Mouse (Mus musculus): Measurements from ENCODE around the gene Donson. TPM values are rescaled to one million over a fixed set of nuclear protein-coding genes. Genes with fewer than 3 reads are reported as not detected.
A peak's percentile ranks its signal among the peaks of the same experiment; 100 is the strongest.
"Not testable (repeated sequence)": the region's sequence is repeated elsewhere in the genome, so short reads cannot be mapped to it uniquely, and the experiment has no call there.

Gene Donson
- polyA plus RNA-seq, 1 experiment from 2014 or later = 26.4 TPM

DNA sequence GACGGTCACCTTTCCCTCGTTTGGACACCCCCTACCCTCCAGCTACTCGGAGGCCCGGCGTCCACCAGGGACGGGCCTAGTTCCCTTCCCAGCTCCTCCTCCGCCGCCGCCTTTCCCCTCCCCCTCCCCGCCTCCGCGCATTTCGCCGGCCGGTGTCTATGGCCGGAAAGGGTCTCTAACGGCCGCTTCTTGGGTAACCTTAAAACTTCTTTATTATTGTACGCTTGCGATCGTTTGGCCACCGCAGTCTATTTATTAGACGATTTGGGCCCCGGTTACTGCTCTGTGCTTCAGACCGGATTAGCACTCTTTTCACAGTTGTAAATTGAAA lies 40.4 kb downstream of the Donson start:
- Histone ChIP-seq H3K36me3 (replicated peaks; ENCODE audit: control insufficient read depth, insufficient read depth) (peaks cover 22% of the 10 kb centered on the region), H3K4me3 (replicated peaks; ENCODE audit: low read length) (peak overlapping the region; percentile 65), H3K27me3 (ENCODE audit: control insufficient read depth, insufficient read depth, low read length) (no peaks in the 10 kb centered on the region), H3K9ac (peak overlapping the region; percentile 88), H3K27ac (peak overlapping the region; percentile 96), H3K4me1 (replicated peaks; ENCODE audit: control insufficient read depth, insufficient read depth, low read length) (peaks cover 15% of the 10 kb centered on the region), H3K4me2 (replicated peaks) (peak overlapping the region; percentile 60), H3K9me3 (ENCODE audit: control insufficient read depth, low read length) (no peaks in the 10 kb centered on the region)
- ATAC-seq (ENCODE audit: low FRiP score) (peak; percentile 37), DNase-seq (ENCODE audit: low spot score) (peak; percentile 65)
- under 1% methylated on average over 22 of the region's 25 CpGs for WGBS

DNA sequence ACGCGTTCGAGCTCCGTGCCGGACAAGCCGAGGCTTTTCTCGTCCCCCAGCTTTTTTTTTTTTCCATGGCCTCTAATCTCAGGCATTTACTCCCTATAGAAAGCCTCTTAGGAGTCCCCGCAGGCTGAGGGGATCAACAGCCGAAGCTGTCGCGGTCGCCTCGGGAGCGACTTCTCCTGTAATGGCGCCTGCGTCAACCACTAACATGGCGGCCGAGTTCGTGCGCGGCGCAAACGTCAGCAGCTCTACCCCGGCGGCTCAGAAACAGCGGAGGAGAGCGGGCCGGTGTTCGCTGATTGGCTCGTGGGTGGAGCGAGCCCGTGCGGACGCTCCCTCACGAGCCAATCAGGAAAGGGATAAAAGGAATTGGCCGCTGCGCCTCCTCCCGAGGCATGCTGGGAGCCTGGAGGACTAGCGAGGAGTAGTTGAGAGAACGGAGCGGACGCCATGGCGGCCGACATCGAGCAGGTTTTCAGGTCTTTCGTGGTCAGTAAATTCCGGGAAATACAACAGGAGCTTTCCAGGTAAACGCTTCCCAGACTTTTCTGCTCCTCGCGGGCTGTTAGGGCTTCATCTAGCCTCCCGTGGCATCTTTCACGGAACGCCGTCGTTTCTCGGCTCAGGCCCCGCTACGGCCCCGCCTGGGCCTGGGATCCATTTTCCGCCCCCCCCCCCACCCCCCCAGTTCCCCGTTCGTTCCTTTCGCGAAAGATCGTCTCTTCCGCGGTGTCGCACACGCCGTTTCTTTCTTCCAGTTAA lies 40.9 kb downstream of the Donson start, which contains the start of gene Son:
Son (plus strand) TSS at position 46 of the 759 bp plus-strand sequence.
- under 1% methylated on average over 70 of the region's 70 CpGs for WGBS
- H3K36me3 ChIP-seq (replicated peaks; ENCODE audit: control insufficient read depth, insufficient read depth) = peaks cover 26% of the 10 kb centered on the region
- peak within 1 kb of the TSS; percentile 65 for H3K4me3 ChIP-seq (replicated peaks; ENCODE audit: low read length)
- H3K9ac ChIP-seq = peak within 1 kb of the TSS; percentile 88
- no peaks in the 10 kb centered on the region for H3K27me3 ChIP-seq (ENCODE audit: control insufficient read depth, insufficient read depth, low read length)
- ATAC-seq (ENCODE audit: low FRiP score) (peak; percentile 96), DNase-seq (ENCODE audit: low spot score) (peak; percentile 96)
- H3K4me2 ChIP-seq (replicated peaks) = peak within 1 kb of the TSS; percentile 96
- H3K9me3 ChIP-seq (ENCODE audit: control insufficient read depth, low read length) = no peaks in the 10 kb centered on the region
- H3K27ac ChIP-seq = peak within 1 kb of the TSS; percentile 98
- H3K4me1 ChIP-seq (replicated peaks; ENCODE audit: control insufficient read depth, insufficient read depth, low read length) = peaks cover 15% of the 10 kb centered on the region

DNA sequence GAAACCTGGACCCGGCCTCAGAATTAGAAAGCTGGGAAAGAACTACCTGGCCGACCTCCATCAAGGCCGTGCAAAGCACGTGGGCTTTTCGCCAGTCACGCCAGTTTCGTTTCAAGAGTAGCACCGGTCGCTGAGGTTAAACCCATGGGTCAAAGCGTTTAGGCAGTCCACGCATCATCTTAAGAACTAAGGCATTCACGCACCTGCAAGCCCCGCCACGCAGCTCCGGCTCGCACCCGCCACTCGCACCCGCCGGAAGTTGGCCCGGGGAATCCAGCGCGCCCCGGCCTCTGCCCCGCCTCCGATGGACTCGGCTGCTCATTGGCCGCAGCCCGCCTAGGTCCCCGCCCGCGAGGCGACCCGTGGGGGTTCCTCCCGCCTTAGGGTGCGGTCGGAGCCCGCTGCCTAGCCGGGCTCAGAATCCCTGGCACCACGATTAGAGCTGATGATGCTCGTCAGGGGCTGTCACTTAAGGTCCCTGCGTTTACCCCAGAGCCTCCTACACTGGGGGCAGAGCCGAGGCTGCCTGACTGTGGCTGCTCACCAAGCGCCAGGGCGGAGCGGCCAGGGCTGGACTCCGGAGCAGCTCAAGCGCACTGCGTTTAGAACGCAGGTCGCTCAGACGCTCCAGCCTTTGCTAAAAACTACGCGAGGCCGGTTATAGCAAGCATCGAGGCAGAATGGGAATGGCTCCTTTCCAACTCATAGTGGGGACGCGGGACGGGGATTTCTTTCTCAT lies 41.7 kb downstream of the Donson start, which contains the start of gene Gart:
Gart (minus strand) TSS at position 272 of the 739 bp plus-strand sequence.
- peak within 1 kb of the TSS; percentile 65 for H3K4me3 ChIP-seq (replicated peaks; ENCODE audit: low read length)
- H3K36me3 ChIP-seq (replicated peaks; ENCODE audit: control insufficient read depth, insufficient read depth) = peaks cover 26% of the 10 kb centered on the region
- H3K4me1 ChIP-seq (replicated peaks; ENCODE audit: control insufficient read depth, insufficient read depth, low read length) = peaks cover 15% of the 10 kb centered on the region
- H3K9ac ChIP-seq = peak within 1 kb of the TSS; percentile 88
- peak within 1 kb of the TSS; percentile 98 for H3K27ac ChIP-seq
- H3K4me2 ChIP-seq (replicated peaks) = peak within 1 kb of the TSS; percentile 96
- ATAC-seq (ENCODE audit: low FRiP score) = peak; percentile 91
- H3K27me3 ChIP-seq (ENCODE audit: control insufficient read depth, insufficient read depth, low read length) = no peaks in the 10 kb centered on the region
- H3K9me3 ChIP-seq (ENCODE audit: control insufficient read depth, low read length) = no peaks in the 10 kb centered on the region
- DNase-seq (ENCODE audit: low spot score) = peak; percentile 84
- under 1% methylated on average over 59 of the region's 59 CpGs for WGBS

DNA sequence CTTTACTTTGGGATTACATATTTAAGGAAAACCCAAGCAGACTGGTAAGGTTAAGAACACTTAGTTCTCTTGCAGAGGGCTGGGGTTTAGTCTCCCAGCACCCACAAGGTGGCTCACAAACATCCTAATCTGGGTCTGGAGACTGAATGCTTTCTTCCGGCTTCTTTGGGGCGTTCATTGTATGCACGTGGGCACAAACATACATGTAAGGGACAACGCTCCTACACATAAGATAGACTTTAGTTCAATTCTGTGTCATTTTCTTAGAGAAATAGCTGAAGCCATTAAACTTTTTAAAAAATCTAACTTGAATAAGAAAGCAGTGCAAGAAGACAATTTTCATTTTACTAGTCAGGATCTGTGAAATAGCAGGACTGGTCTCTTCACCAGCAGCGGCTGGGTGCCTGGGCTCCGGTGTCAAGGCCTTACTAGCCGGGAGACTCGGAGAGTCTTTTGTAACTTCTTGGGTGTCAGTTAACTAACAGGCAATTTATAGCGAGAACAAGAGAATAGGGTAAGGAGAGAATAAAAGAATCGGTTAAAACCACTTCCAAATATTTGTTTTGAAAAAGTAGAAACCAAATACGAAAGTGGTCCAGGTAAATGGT lies 42.5 kb downstream of the Donson start:
- Histone ChIP-seq H3K27me3 (ENCODE audit: control insufficient read depth, insufficient read depth, low read length) (no peaks in the 10 kb centered on the region), H3K4me1 (replicated peaks; ENCODE audit: control insufficient read depth, insufficient read depth, low read length) (peaks cover 14% of the 10 kb centered on the region), H3K9me3 (ENCODE audit: control insufficient read depth, low read length) (no peaks in the 10 kb centered on the region), H3K4me3 (replicated peaks; ENCODE audit: low read length) (peak overlapping the region; percentile 65), H3K9ac (peak overlapping the region; percentile 88), H3K4me2 (replicated peaks) (peak overlapping the region; percentile 96), H3K27ac (peak overlapping the region; percentile 98), H3K36me3 (replicated peaks; ENCODE audit: control insufficient read depth, insufficient read depth) (peaks cover 28% of the 10 kb centered on the region)
- 3% methylated on average over 11 of the region's 11 CpGs for WGBS
- no peak for ATAC-seq (ENCODE audit: low FRiP score)
- no peak for DNase-seq (ENCODE audit: low spot score)

- H3K27me3 ChIP-seq (ENCODE audit: control insufficient read depth, insufficient read depth, low read length); H3K4me3 ChIP-seq (replicated peaks; ENCODE audit: low read length); H3K27ac ChIP-seq; H3K9ac ChIP-seq; H3K4me1 ChIP-seq (replicated peaks; ENCODE audit: control insufficient read depth, insufficient read depth, low read length); DNase-seq (ENCODE audit: low spot score); H3K4me2 ChIP-seq (replicated peaks); ATAC-seq (ENCODE audit: low FRiP score); H3K9me3 ChIP-seq (ENCODE audit: control insufficient read depth, low read length): not testable (repeated sequence)
- WGBS = no CpG with 5 or more reads among the region's 2 CpGs
- peaks cover 29% of the 10 kb centered on the region for H3K36me3 ChIP-seq (replicated peaks; ENCODE audit: control insufficient read depth, insufficient read depth)
Observed at GRCm38 (mm10) chr16:91645420-91645819, 43.1 kb downstream of the Donson start.

DNA sequence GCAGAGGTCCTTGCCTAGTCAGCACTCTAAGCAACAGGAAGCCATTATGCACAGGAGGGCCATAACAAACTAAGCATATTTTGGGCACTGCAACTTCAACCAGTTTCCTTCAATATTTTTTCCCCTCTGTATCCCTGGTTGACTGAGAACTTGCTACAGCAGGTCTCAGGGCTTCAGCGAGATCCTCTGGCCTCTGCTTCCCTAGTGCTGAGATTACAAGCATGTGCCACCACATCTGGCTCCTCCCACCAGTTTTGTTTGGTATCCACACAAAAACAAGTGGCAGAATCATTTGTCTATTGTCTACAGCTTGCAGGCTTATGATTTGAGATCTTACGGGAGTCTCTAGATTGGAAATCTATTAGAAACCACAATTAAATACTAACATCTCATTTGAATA lies 43.7 kb downstream of the Donson start:
- 84% methylated on average over 2 of the region's 2 CpGs for WGBS
- H3K9ac ChIP-seq = no peak overlapping the region
- H3K4me1 ChIP-seq (replicated peaks; ENCODE audit: control insufficient read depth, insufficient read depth, low read length) = peaks cover 7% of the 10 kb centered on the region
- H3K4me3 ChIP-seq (replicated peaks; ENCODE audit: low read length) = no peak overlapping the region
- H3K36me3 ChIP-seq (replicated peaks; ENCODE audit: control insufficient read depth, insufficient read depth) = peaks cover 35% of the 10 kb centered on the region
- DNase-seq (ENCODE audit: low spot score) (no peak), ATAC-seq (ENCODE audit: low FRiP score) (no peak)
- H3K4me2 ChIP-seq (replicated peaks) = no peak overlapping the region
- no peaks in the 10 kb centered on the region for H3K9me3 ChIP-seq (ENCODE audit: control insufficient read depth, low read length)
- no peaks in the 10 kb centered on the region for H3K27me3 ChIP-seq (ENCODE audit: control insufficient read depth, insufficient read depth, low read length)
- H3K27ac ChIP-seq = no peak overlapping the region

- no peaks in the 10 kb centered on the region for H3K4me1 ChIP-seq (replicated peaks; ENCODE audit: control insufficient read depth, insufficient read depth, low read length)
- H3K9me3 ChIP-seq (ENCODE audit: control insufficient read depth, low read length) = no peaks in the 10 kb centered on the region
- no peak overlapping the region for H3K4me2 ChIP-seq (replicated peaks)
- ATAC-seq (ENCODE audit: low FRiP score) (no peak), DNase-seq (ENCODE audit: low spot score) (no peak)
- no peak overlapping the region for H3K9ac ChIP-seq
- H3K36me3 ChIP-seq (replicated peaks; ENCODE audit: control insufficient read depth, insufficient read depth) = peaks cover 82% of the 10 kb centered on the region
- H3K27ac ChIP-seq = no peak overlapping the region
- 96% methylated on average over 8 of the region's 8 CpGs for WGBS
- no peak overlapping the region for H3K4me3 ChIP-seq (replicated peaks; ENCODE audit: low read length)
- no peaks in the 10 kb centered on the region for H3K27me3 ChIP-seq (ENCODE audit: control insufficient read depth, insufficient read depth, low read length)
Observed at GRCm38 (mm10) chr16:91640171-91640570, 48.4 kb downstream of the Donson start.

- Histone ChIP-seq H3K9ac (no peak overlapping the region), H3K27ac (no peak overlapping the region), H3K36me3 (replicated peaks; ENCODE audit: control insufficient read depth, insufficient read depth) (peaks cover 87% of the 10 kb centered on the region), H3K4me2 (replicated peaks) (no peak overlapping the region), H3K4me3 (replicated peaks; ENCODE audit: low read length) (no peak overlapping the region), H3K27me3 (ENCODE audit: control insufficient read depth, insufficient read depth, low read length) (no peaks in the 10 kb centered on the region), H3K4me1 (replicated peaks; ENCODE audit: control insufficient read depth, insufficient read depth, low read length) (no peaks in the 10 kb centered on the region), H3K9me3 (ENCODE audit: control insufficient read depth, low read length) (no peaks in the 10 kb centered on the region)
- DNase-seq (ENCODE audit: low spot score) = no peak
- no peak for ATAC-seq (ENCODE audit: low FRiP score)
- WGBS = 98% methylated on average over 2 of the region's 2 CpGs
Observed at GRCm38 (mm10) chr16:91639636-91640035, 48.9 kb downstream of the Donson start.

DNA sequence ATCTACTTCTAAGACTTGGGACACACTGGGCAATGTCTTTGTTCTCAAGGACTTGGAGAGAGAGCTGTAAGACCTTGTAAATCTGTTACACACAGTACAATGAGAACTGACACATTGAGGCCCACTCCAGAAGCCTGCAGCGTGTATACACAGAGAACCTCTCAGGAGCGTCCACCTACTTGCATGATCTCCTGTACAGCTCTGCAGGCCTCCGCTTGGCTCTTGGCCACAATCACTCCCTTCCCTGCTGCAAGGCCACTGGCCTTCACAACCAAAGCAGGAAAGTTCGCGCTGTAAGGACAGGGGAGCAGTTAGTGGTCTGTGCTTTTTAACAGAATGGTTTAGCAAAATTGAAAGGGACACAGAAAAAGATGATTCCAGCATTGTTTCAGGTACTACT lies 49.4 kb downstream of the Donson start:
- H3K36me3 ChIP-seq (replicated peaks; ENCODE audit: control insufficient read depth, insufficient read depth) = peaks cover 90% of the 10 kb centered on the region
- H3K27ac ChIP-seq = no peak overlapping the region
- 92% methylated on average over 5 of the region's 5 CpGs for WGBS

More for the DNA sequence above, 49.4 kb downstream of the Donson start:
- Histone ChIP-seq H3K4me1 (replicated peaks; ENCODE audit: control insufficient read depth, insufficient read depth, low read length) (no peaks in the 10 kb centered on the region), H3K27me3 (ENCODE audit: control insufficient read depth, insufficient read depth, low read length) (no peaks in the 10 kb centered on the region), H3K9ac (no peak overlapping the region), H3K4me3 (replicated peaks; ENCODE audit: low read length) (no peak overlapping the region), H3K4me2 (replicated peaks) (no peak overlapping the region), H3K9me3 (ENCODE audit: control insufficient read depth, low read length) (no peaks in the 10 kb centered on the region)
- DNase-seq (ENCODE audit: low spot score) = no peak
- ATAC-seq (ENCODE audit: low FRiP score) = no peak
